Mouse (Mus musculus) lung, postnatal 0 days (tissue): ENCODE measurements around the gene Hsd17b2. TPM values are rescaled to one million over a fixed set of nuclear protein-coding genes. Genes with fewer than 3 reads are reported as not detected.
A peak's percentile ranks its signal among the peaks of the same experiment; 100 is the strongest.
"Not testable (repeated sequence)": the region's sequence is repeated elsewhere in the genome, so short reads cannot be mapped to it uniquely, and the experiment has no call there.

Experiments used
- ATAC-seq: fragments of 200-750 bp; cut with Nextera tagmentation; 2 replicates; pipeline ENCODE4 v1.8.0; 2017; ENCODE audit warnings: moderate library complexity
- DNase-seq: peaks from one replicate; pipeline ENCODE4 v3.0.0-alpha.2; 2016; ENCODE audit warnings: low spot score
- H3K27ac ChIP-seq: fragments of 300-500 bp; sonication (generic); 2 replicates; pipeline ENCODE4 v1.5.1; 2014; ENCODE audit warnings: antibody characterized with exemption, mild to moderate bottlenecking, low read length, mixed read lengths
- H3K27me3 ChIP-seq: fragments of 300-500 bp; sonication (generic); replicated peaks from 2 replicates; pipeline ENCODE4 v1.6.1; 2014; ENCODE audit warnings: low read length, mixed read lengths; ENCODE audit not compliant: insufficient read depth
- H3K36me3 ChIP-seq: fragments of 300-500 bp; sonication (generic); 2 replicates; pipeline ENCODE4 v1.6.1; 2014; ENCODE audit warnings: low read length, mixed read lengths; ENCODE audit not compliant: insufficient read depth
- H3K4me1 ChIP-seq: fragments of 300-500 bp; sonication (generic); 2 replicates; pipeline ENCODE4 v1.6.1; 2014; ENCODE audit warnings: antibody characterized with exemption, low read depth, low read length, mixed read lengths; ENCODE audit not compliant: insufficient read depth
- H3K4me2 ChIP-seq: fragments of 300-500 bp; sonication (generic); replicated peaks from 2 replicates; pipeline ENCODE4 v1.6.1; 2014; ENCODE audit warnings: low read depth, mild to moderate bottlenecking, low read length, moderate library complexity, mixed read lengths
- H3K4me3 ChIP-seq: fragments of 300-500 bp; sonication (generic); 2 replicates; pipeline ENCODE4 v1.5.1; 2014; ENCODE audit warnings: low read depth, low read length
- H3K9ac ChIP-seq: fragments of 300-500 bp; sonication (generic); replicated peaks from 2 replicates; pipeline ENCODE4 v1.6.1; 2014; ENCODE audit warnings: low read depth, mild to moderate bottlenecking
- H3K9me3 ChIP-seq: fragments of 300-500 bp; sonication (generic); 2 replicates; pipeline ENCODE4 v1.6.1; 2016; ENCODE audit warnings: low read length, mixed read lengths
- CTCF ChIP-seq: IDR thresholded peaks from 2 replicates; pipeline ENCODE4 v1.5.1; 2016; ENCODE audit warnings: antibody characterized with exemption, mild to moderate bottlenecking
- EP300 ChIP-seq: IDR thresholded peaks from 2 replicates; pipeline ENCODE4 v1.6.1; 2016; ENCODE audit warnings: antibody characterized with exemption, mild to moderate bottlenecking, control low read depth
- WGBS: fragments of 180-500 bp; shearing (Covaris S2); extraction: QIAGEN DNeasy Blood & Tissue Kit; methylation state at CpG from one replicate; pipeline ENCODE4 v1.1.7; 2014; 5-methylcytosine and 5-hydroxymethylcytosine counted together
- polyA plus RNA-seq: library from polyadenylated mRNA; unstranded; fragments of >200 nt; fragmentation: Nextera tagmentation; extraction: Ambion mirVana; gene quantifications from 2 replicates; pipeline ENCODE4 v1.2.1, GENCODE M21; 2015

Hsd17b2 gene
- polyA plus RNA-seq, 1 experiment from 2014 or later: 0.16 TPM

- no peak overlapping the region for H3K27ac ChIP-seq
- ATAC-seq: no peak
- no peak for DNase-seq
- no peak overlapping the region for H3K4me2 ChIP-seq
- no peak overlapping the region for H3K9ac ChIP-seq
- no peaks in the 10 kb centered on the region for H3K27me3 ChIP-seq
- H3K4me1 ChIP-seq: no peaks in the 10 kb centered on the region
- WGBS: 55% methylated on average over 7 of the region's 7 CpGs
- H3K9me3 ChIP-seq: no peaks in the 10 kb centered on the region
- no peak for TF ChIP-seq CTCF
- no peak for TF ChIP-seq EP300
- H3K4me3 ChIP-seq: no peak overlapping the region
- H3K36me3 ChIP-seq: no peaks in the 10 kb centered on the region
These were observed 24.8 kb downstream of the Hsd17b2 start for GRCm38 (mm10) chr8:117726467-117726866.

- H3K4me1 ChIP-seq: no peaks in the 10 kb centered on the region
- WGBS: 50% methylated on average over 5 of the region's 5 CpGs
- H3K27ac ChIP-seq: no peak overlapping the region
- no peak overlapping the region for H3K4me2 ChIP-seq
- peak; percentile 29 for DNase-seq
- H3K9ac ChIP-seq: no peak overlapping the region
- H3K9me3 ChIP-seq: no peaks in the 10 kb centered on the region
- TF ChIP-seq CTCF (peak; percentile 58), EP300 (no peak)
- no peak for ATAC-seq
- H3K4me3 ChIP-seq: no peak overlapping the region
- no peaks in the 10 kb centered on the region for H3K36me3 ChIP-seq
- H3K27me3 ChIP-seq: no peaks in the 10 kb centered on the region
These were observed 25.9 kb downstream of the Hsd17b2 start for GRCm38 (mm10) chr8:117727561-117727960.

DNA sequence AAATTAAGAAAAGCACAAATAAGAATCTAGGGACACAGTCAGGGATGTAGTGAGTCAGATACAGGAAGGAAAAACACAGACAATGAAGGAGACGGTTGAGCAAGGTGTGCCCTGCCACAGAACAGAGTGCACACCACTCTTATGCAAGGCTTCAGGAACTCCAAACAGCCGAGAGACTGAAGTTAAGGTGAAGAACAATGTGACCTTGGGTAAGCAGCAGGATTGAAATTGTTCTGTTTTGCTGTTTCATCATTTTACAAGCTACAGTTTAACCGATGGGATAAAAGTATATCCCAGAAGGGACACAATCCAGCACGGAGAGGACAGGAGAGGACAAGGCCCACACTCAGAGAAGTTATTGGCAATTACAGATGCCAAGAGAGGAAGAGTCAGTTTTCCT lies 26.5 kb downstream of the Hsd17b2 start:
- Histone ChIP-seq H3K36me3 (no peaks in the 10 kb centered on the region), H3K9me3 (no peaks in the 10 kb centered on the region), H3K4me3 (no peak overlapping the region), H3K4me2 (no peak overlapping the region), H3K9ac (no peak overlapping the region), H3K4me1 (no peaks in the 10 kb centered on the region), H3K27me3 (no peaks in the 10 kb centered on the region), H3K27ac (no peak overlapping the region)
- TF ChIP-seq EP300 (no peak), CTCF (no peak)
- 73% methylated on average over 4 of the region's 4 CpGs for WGBS
- ATAC-seq (no peak), DNase-seq (no peak)

GRCm38 (mm10) chr8:117730980-117731379 lies 29.3 kb downstream of the Hsd17b2 start:
- Histone ChIP-seq H3K9ac (no peak overlapping the region), H3K27ac (no peak overlapping the region), H3K4me2 (no peak overlapping the region), H3K4me3 (no peak overlapping the region), H3K36me3 (no peaks in the 10 kb centered on the region), H3K9me3 (no peaks in the 10 kb centered on the region), H3K27me3 (no peaks in the 10 kb centered on the region), H3K4me1 (no peaks in the 10 kb centered on the region)
- ATAC-seq: no peak
- no peak for DNase-seq
- TF ChIP-seq CTCF (no peak), EP300 (no peak)
- WGBS: 46% methylated on average over 10 of the region's 10 CpGs

DNA sequence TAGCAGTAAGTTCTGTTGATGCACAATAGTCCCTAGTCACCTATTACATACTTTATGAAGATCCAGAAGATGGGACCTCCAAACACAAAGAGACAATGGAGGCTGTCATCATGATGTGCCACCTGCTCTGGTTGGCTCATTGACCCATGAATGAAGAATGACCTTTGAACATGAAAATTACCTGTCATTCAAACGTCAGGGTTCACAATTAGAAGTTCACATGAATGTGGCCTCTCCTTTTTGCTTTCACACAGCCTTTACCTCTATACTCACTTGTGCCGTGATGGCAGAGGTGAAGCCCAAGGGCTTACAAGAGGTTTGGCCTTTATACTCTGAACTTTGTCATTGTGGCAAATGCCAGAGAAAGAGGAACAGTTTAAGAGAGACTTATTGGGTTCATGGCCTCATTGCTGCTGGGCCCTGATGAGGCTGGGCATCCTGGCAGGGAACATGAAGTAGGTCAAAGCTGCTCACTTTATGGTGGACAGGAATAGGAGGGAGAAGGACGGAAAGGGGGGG lies 35.0 kb downstream of the Hsd17b2 start:
- no peaks in the 10 kb centered on the region for H3K4me1 ChIP-seq
- TF ChIP-seq CTCF: no peak
- TF ChIP-seq EP300: no peak
- H3K4me2 ChIP-seq: no peak overlapping the region
- H3K27ac ChIP-seq: no peak overlapping the region
- WGBS: 72% methylated on average over 3 of the region's 3 CpGs
- no peaks in the 10 kb centered on the region for H3K27me3 ChIP-seq
- ATAC-seq (no peak), DNase-seq (no peak)
- no peaks in the 10 kb centered on the region for H3K9me3 ChIP-seq
- no peak overlapping the region for H3K4me3 ChIP-seq
- H3K9ac ChIP-seq: no peak overlapping the region
- H3K36me3 ChIP-seq: no peaks in the 10 kb centered on the region

DNA sequence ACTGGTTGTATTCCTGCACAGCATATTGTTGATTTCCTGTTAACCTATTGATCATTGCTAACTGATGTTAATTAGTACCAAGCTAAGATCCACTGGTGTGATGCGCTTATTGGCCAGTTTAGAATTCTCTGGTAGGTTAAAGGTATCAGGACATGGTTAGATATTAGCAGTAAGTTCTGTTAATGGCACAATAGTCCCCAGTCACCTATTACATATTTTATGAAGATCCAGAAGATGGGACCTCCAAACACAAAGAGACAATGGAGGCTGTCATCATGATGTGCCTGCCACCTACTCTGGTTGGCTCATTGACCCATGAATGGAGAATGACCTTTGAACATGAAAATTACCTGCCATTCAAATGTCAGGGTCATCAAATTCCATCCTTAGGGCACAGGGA lies 36.5 kb downstream of the Hsd17b2 start:
- not testable (repeated sequence) for H3K9ac ChIP-seq, H3K4me3 ChIP-seq, H3K9me3 ChIP-seq, H3K4me2 ChIP-seq, H3K36me3 ChIP-seq, DNase-seq, H3K4me1 ChIP-seq, H3K27ac ChIP-seq, H3K27me3 ChIP-seq, ATAC-seq
- 94% methylated on average over 1 of the region's 1 CpGs for WGBS

DNA sequence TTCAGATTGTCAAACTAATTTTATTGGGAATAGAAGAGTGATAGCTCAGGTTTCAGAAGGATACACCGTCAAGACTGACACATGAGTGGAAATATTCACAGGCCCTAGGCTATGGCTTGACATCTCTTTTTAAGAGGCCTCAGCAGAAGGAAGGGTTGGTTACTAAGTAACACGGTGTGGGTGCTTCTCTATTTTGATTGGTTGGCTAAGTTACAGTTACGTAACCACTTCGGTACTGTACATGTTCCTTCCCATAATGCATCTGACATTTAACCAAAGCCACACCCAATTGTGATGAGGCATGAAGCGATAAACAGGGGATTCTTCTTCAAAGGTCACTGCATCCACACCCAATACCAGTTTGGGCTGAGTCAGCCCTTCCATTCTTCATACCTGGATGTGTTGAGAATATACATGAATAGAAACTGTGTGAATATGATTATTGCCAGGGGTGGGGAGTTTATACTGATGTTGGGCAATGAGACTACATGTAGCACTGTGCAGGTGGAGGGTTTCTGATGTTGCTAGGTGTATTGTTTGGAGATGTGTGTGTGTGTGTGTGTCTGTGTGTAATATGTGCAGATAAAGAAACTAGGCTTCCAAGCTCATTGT lies 38.8 kb downstream of the Hsd17b2 start:
- H3K27me3 ChIP-seq: no peaks in the 10 kb centered on the region
- no peak overlapping the region for H3K27ac ChIP-seq
- no peak overlapping the region for H3K9ac ChIP-seq
- H3K4me3 ChIP-seq: no peak overlapping the region
- no peaks in the 10 kb centered on the region for H3K9me3 ChIP-seq
- ATAC-seq (no peak), DNase-seq (no peak)
- 78% methylated on average over 5 of the region's 5 CpGs for WGBS
- TF ChIP-seq CTCF (no peak), EP300 (no peak)
- H3K4me1 ChIP-seq: no peaks in the 10 kb centered on the region
- no peaks in the 10 kb centered on the region for H3K36me3 ChIP-seq
- H3K4me2 ChIP-seq: no peak overlapping the region
